Mouse (Mus musculus) cerebellum, adult 2 months (tissue): ENCODE measurements at regions not wholly inside any gene's neighbourhood (a gene's known extent, or its start where the extent isn't known, plus 50 kb on each side); places are given as distances from the start of the nearest gene placed in this dataset.

Experiments used
- CTCF ChIP-seq: fragments of 200-500 bp; IDR thresholded peaks from 2 replicates; pipeline ENCODE4 v1.5.1; 2011; ENCODE audit warnings: low read depth, mild to moderate bottlenecking, control low read depth, low read length, moderate library complexity, borderline replicate concordance; ENCODE audit not compliant: insufficient read depth
- POLR2A ChIP-seq: fragments of 200-500 bp; IDR thresholded peaks from 2 replicates; pipeline ENCODE4 v1.6.1; 2011; ENCODE audit warnings: low read length, control low read depth, borderline replicate concordance; ENCODE audit not compliant: insufficient read depth

DNA sequence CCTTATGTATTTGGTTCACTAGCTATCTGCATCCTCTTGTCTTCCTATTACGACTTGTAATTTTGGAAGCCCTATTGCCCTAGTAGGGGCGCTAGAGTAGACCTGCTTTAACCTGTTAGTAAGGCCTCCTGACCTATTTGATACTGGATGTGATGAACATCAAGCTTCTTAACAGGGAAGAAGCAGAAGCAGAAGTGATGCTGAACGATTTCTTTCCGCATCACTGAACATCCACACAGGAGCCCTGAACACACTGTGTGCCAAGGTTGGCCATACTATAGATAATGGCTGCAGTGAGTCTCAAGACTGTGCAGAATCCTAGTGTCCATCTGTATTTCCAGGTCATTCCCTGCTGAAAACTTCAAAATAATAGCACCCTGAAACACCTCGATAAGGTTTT, 151.0 kb downstream of the Gm9733 start:
- TF ChIP-seq CTCF (no peak), POLR2A (no peak)
